Mouse (Mus musculus) liver, embryonic 14.5 days (tissue): ENCODE measurements around the gene Vcpkmt. TPM values are rescaled to one million over a fixed set of nuclear protein-coding genes. Genes with fewer than 3 reads are reported as not detected.
"Not testable (repeated sequence)": the region's sequence is repeated elsewhere in the genome, so short reads cannot be mapped to it uniquely, and the experiment has no call there.

Experiments
- ATAC-seq: fragments of 200-750 bp; cut with Nextera tagmentation; 2 replicates; pipeline ENCODE4 v1.8.0; 2017; ENCODE audit warnings: moderate number of reproducible peaks, mild to moderate bottlenecking, moderate library complexity; ENCODE audit not compliant: insufficient read depth
- DNase-seq, 3 experiments: peaks; one replicate each; pipeline ENCODE4 v3.0.0-alpha.2; 2012 to 2013; ENCODE audit warnings: low read depth in 3 of 3, low spot score in 3 of 3
- H3K27ac ChIP-seq: fragments of 300-500 bp; sonication (generic); 2 replicates; pipeline ENCODE4 v1.5.1; 2014; ENCODE audit warnings: moderate library complexity, mild to moderate bottlenecking, control low read depth, inconsistent platforms
- H3K27me3 ChIP-seq: fragments of 300-500 bp; sonication (generic); 2 replicates; pipeline ENCODE4 v1.6.1; 2014; ENCODE audit warnings: mild to moderate bottlenecking, low read length, moderate library complexity; ENCODE audit not compliant: control insufficient read depth, insufficient read depth
- H3K36me3 ChIP-seq: fragments of 300-500 bp; sonication (generic); replicated peaks from 2 replicates; pipeline ENCODE4 v1.6.1; 2014; ENCODE audit warnings: low read depth; ENCODE audit not compliant: control insufficient read depth, insufficient read depth
- H3K4me1 ChIP-seq, 2 experiments: fragments of 200-500 bp in 1 of 2; fragments of 300-500 bp in 1 of 2; sonication (generic) in 1 of 2; replicated peaks; 2 replicates each; pipeline ENCODE4 v1.6.1; 2012 to 2014; ENCODE audit warnings: antibody characterized with exemption in 1 of 2, inconsistent platforms in 1 of 2, low read length in 1 of 2; ENCODE audit not compliant: control insufficient read depth in 2 of 2, insufficient read depth in 2 of 2
- H3K4me2 ChIP-seq: fragments of 300-500 bp; sonication (generic); 2 replicates; pipeline ENCODE4 v1.6.1; 2014; ENCODE audit warnings: low read depth, mild to moderate bottlenecking, control low read depth, moderate library complexity
- H3K4me3 ChIP-seq, 2 experiments: fragments of 200-500 bp in 1 of 2; fragments of 300-500 bp in 1 of 2; sonication (generic) in 1 of 2; 2 replicates each; pipeline ENCODE4 v1.5.1; 2012 to 2014; ENCODE audit warnings: low read depth in 2 of 2, low read length in 2 of 2, mild to moderate bottlenecking in 2 of 2, control low read depth in 1 of 2, inconsistent platforms in 1 of 2, moderate library complexity in 1 of 2; ENCODE audit not compliant: insufficient read depth in 1 of 2
- H3K9ac ChIP-seq: fragments of 300-500 bp; sonication (generic); replicated peaks from 2 replicates; pipeline ENCODE4 v1.6.1; 2014; ENCODE audit warnings: mild to moderate bottlenecking, control low read depth, moderate library complexity
- H3K9me3 ChIP-seq: fragments of 300-500 bp; sonication (generic); 2 replicates; pipeline ENCODE4 v1.6.1; 2016; ENCODE audit warnings: low read length, mixed read lengths; ENCODE audit not compliant: control insufficient read depth
- CTCF ChIP-seq: IDR thresholded peaks from 2 replicates; pipeline ENCODE4 v1.5.1; 2016; ENCODE audit warnings: antibody characterized with exemption, low read depth, control low read depth
- EP300 ChIP-seq: IDR thresholded peaks from 2 replicates; pipeline ENCODE4 v1.6.1; 2016; ENCODE audit warnings: antibody characterized with exemption, low read depth
- WGBS: fragments of 180-500 bp; shearing (Covaris S2); extraction: QIAGEN DNeasy Blood & Tissue Kit; methylation state at CpG from one replicate; pipeline ENCODE4 v1.1.7; 2014; ENCODE audit not compliant: insufficient replicate concordance; 5-methylcytosine and 5-hydroxymethylcytosine counted together
- polyA plus RNA-seq, 2 experiments: library from polyadenylated mRNA; depleted of rRNA in 1 of 2; stranded (reverse) in 1 of 2; unstranded in 1 of 2; fragments of >200 nt; fragmentation: Nextera tagmentation in 1 of 2; extraction: Ambion mirVana in 1 of 2; gene quantifications; 2 replicates each; pipeline versions ENCODE4 v1.2.1 to v1.2.3; 2012 to 2014

The Vcpkmt gene
- polyA plus RNA-seq, 2 experiments, result 7.4 to 13.8 TPM

DNA sequence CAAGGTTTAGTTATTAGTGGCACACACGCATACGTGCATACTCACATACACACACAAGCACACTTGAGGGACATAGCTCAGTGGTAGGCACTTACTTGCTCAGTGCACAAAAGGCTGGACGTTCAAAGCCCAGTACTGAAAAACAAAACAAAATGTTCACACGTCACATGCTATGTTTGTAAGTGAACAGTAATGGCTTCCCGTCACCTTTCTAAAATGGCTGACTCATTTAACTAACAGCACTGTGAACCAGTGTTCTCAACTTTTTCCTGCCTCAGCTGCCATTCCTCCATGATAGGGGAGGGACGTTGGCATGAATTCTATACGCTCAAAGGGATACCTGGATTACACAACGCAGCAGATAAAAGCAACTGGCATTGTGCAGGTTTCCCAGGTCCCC lies 9.6 kb downstream of the Vcpkmt start:
- Histone ChIP-seq H3K4me3 (no peak overlapping the region), H3K9ac (no peak overlapping the region), H3K27ac (no peak overlapping the region), H3K27me3 (no peaks in the 10 kb centered on the region), H3K9me3 (no peaks in the 10 kb centered on the region), H3K4me2 (no peak overlapping the region), H3K36me3 (no peaks in the 10 kb centered on the region; the same call in 1 of the 2 replicates), H3K4me1 (0 out of 4 replicates have a peak, but pooled peaks cover 0 to 5% of the 10 kb centered on the region in 2 experiments)
- ATAC-seq (no peak), DNase-seq (no peak)
- TF ChIP-seq CTCF, result no peak
- TF ChIP-seq EP300, result no peak
- WGBS, result 82% methylated on average over 8 of the region's 8 CpGs

DNA sequence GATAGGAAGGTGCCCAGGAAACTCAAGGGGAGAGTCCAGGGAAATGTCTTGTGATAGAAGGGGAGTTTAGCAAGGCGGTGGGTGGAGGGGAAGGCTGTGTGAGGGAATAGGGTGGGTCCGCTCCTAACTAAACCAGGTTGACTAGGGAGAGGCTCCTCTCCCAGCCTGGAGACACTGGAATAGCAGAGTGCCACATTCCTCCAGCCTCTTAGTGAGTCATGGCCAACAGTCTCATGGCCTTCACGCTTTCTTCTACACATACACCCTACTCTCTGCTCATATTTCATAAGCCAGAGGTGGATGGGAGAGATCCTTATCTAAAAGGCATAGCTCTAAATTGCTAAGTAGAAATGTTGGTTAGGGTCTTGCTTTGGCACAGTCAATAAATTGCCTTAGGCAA lies 12.9 kb downstream of the Vcpkmt start:
- Histone ChIP-seq H3K4me1 (0 out of 4 replicates have a peak, but pooled peaks cover 0 to 5% of the 10 kb centered on the region in 2 experiments), H3K27me3 (no peaks in the 10 kb centered on the region), H3K4me3 (no peak overlapping the region), H3K36me3 (no peaks in the 10 kb centered on the region), H3K9ac (no peak overlapping the region), H3K27ac (no peak overlapping the region), H3K4me2 (no peak overlapping the region), H3K9me3 (no peaks in the 10 kb centered on the region)
- DNase-seq, result no peak
- WGBS, result 85% methylated on average over 3 of the region's 3 CpGs
- TF ChIP-seq EP300, result no peak
- TF ChIP-seq CTCF, result no peak
- ATAC-seq, result no peak

DNA sequence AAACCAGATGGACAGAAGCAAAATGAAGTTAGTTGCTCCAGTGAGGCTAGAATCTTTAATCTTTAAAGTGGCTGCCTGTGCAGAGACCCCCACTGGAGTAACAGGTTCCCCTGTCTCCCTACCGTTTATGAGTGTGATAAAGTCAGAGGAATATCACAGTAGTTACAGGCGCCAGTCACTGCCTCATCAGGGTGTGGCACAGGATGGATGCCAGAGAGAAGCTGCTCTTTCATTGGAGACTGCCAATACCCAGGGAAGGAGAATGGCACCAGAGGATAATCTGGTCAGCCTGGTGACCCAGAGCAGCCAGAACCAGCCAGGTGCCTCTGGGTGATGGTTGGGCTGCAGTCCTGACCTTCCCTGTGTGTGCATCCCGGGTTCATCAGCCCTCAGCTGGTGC lies 14.6 kb downstream of the Vcpkmt start:
- H3K36me3 ChIP-seq, result no peaks in the 10 kb centered on the region

DNA sequence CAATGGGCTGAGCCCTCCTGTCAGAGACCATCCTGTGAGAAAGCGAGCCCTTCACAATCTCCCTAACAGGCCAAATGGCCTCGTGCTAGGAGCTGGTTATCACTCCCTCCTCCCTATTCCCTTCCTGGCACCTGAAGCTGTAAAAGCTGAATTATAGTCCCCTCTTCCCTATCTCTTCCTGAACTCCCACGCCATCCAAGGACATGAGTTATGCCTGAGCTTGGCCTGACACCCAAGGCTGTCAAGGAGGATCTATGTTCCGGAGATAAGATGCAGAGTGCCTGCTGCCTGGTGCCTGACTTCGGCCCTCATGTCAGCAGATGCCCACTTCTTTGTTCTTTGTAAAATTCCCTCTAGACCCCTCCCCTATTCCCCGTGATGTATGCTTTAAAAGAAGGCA lies 21.8 kb downstream of the Vcpkmt start:
- not testable (repeated sequence) for H3K4me1 ChIP-seq, H3K36me3 ChIP-seq, H3K27ac ChIP-seq, DNase-seq, H3K27me3 ChIP-seq, H3K9ac ChIP-seq, H3K4me2 ChIP-seq, H3K4me3 ChIP-seq, ATAC-seq, H3K9me3 ChIP-seq
- WGBS, result 67% methylated on average over 5 of the region's 6 CpGs

More for the DNA sequence above, 14.6 kb downstream of the Vcpkmt start:
- no peak overlapping the region for H3K4me2 ChIP-seq
- no peaks in the 10 kb centered on the region for H3K9me3 ChIP-seq
- TF ChIP-seq EP300 (no peak), CTCF (no peak)
- no peak overlapping the region for H3K9ac ChIP-seq
- ATAC-seq, result no peak
- 41% methylated on average over 3 of the region's 3 CpGs for WGBS
- H3K27ac ChIP-seq, result no peak overlapping the region
- H3K27me3 ChIP-seq, result no peaks in the 10 kb centered on the region
- no peak for DNase-seq
- no peaks in the 10 kb centered on the region for H3K4me1 ChIP-seq
- no peak overlapping the region for H3K4me3 ChIP-seq

DNA sequence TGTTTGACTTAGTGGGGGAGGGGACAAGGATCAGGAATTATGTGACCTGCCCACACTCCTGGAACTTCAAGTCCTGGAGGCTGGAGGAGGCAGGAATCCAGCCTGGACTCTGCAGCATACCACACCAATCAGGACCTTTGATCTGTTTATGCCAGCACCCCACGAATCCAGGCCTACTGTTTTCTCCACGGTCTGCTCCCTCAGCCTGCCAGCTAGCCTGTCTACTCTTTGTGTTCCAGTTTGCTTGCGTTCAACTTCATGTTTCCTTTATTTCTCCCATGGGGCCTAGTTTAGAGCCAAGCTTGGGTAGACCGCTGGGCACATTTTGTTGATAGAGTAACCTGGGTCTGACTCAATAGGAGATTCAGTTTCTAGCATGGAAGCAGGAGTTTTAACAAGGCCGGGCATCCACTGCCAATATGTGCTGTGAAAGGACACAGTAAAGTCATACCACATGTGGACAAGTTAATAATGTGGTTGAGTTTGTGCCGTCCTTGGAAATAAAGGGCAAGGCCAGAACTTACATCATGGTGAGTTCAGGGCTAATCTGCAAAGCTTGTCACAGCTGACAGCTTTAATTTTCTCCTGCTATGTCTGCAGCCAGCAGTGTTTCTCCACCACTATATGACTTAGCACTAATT lies 26.5 kb downstream of the Vcpkmt start:
- no peak overlapping the region for H3K4me2 ChIP-seq
- 60% methylated on average over 6 of the region's 6 CpGs for WGBS
- no peak for TF ChIP-seq CTCF
- no peak for TF ChIP-seq EP300
- no peaks in the 10 kb centered on the region for H3K36me3 ChIP-seq
- ATAC-seq (no peak), DNase-seq (no peak)
- peaks cover 0 to 7% of the 10 kb centered on the region in 2 experiments; a peak in 1 of 4 replicates for H3K4me1 ChIP-seq
- H3K9me3 ChIP-seq, result no peaks in the 10 kb centered on the region
- H3K27me3 ChIP-seq, result no peaks in the 10 kb centered on the region
- no peak overlapping the region for H3K4me3 ChIP-seq
- no peak overlapping the region for H3K9ac ChIP-seq
- H3K27ac ChIP-seq, result no peak overlapping the region
